23 mouse cellular contexts compared by ENCODE assay signal in genomic region chr4:152549507-152550202, GRCm38 (mm10).
DNase-seq lines count a peak whose midpoint lies in the region; ATAC-seq lines count a peak whose summit lies in the region.
"Had no signal": no experiment of that assay in that cellular context is flagged by ENCODE, and none has a peak within 500 bp of the region (broad histone marks: within the 10 kb centered on the region; RNA-seq: fewer than 3 reads in every experiment).

No protein-coding gene starts in this region.

- intact Hi-C loops in left cerebral cortex, postnatal 25 days (cut with DNase I), result loop anchor here (5.0 kb wide), 2 partner anchors 73 to 933 kb away; partner anchors contain the start of gene Ajap1

- peaks cover 29% of the 10 kb centered on the region for H3K4me1 ChIP-seq in neural tube, embryonic 13.5 days (replicated peaks)
- H3K4me1 ChIP-seq in neural tube, embryonic 15.5 days, result peaks cover 25% of the 10 kb centered on the region
- H3K4me1 ChIP-seq: embryonic facial prominence, embryonic 12.5 days had no signal

- DNase-seq in frontal cortex, adult 2 months (ENCODE audit: extremely low spot score in 1 of 2, low spot score in 1 of 2), result peak; percentile 20 to 44
- DNase-seq in frontal cortex, postnatal 10 days (ENCODE audit: low spot score in 2 of 2), result no peak
- DNase-seq in left cerebral cortex, postnatal 25 days (ENCODE audit: low spot score in 2 of 2), result peak; percentile 27 to 66
- no peak for DNase-seq in left cerebral cortex, adult 11 months (ENCODE audit: low spot score)
- DNase-seq in ovary, postnatal 36 days (ENCODE audit: low spot score), result no peak
- DNase-seq: adrenal gland, adult 2 months; cerebellum, adult 9-10 months; forebrain, postnatal 0 days; gastrocnemius, postnatal 25 days; heart, adult 2 months; heart, postnatal 14 days; kidney, adult 9 months; kidney, postnatal 14 days; lung, postnatal 4 days; thymus, adult 18-20 months; thymus, postnatal 36 days had no signal

- no peak for ATAC-seq in neural tube, embryonic 13.5 days (ENCODE audit: low read depth)
- ATAC-seq in neural tube, embryonic 15.5 days (ENCODE audit: low FRiP score), result no peak
- ATAC-seq: forebrain, postnatal 0 days; intestine, embryonic 16.5 days had no signal

- H3K27ac ChIP-seq in neural tube, embryonic 13.5 days (replicated peaks), result peak overlapping the region; percentile 80
- H3K27ac ChIP-seq in neural tube, embryonic 15.5 days (replicated peaks), result no peak overlapping the region
- H3K27ac ChIP-seq: embryonic facial prominence, embryonic 12.5 days; heart, adult 2 months; heart, embryonic 13.5 days; stomach, embryonic 15.5 days had no signal

- 94% methylated on average over 18 of the region's 18 CpGs for WGBS in neural tube, embryonic 13.5 days
- 89% methylated on average over 18 of the region's 18 CpGs for WGBS in neural tube, embryonic 15.5 days

- no peaks in the 10 kb centered on the region for H3K9me3 ChIP-seq in neural tube, embryonic 13.5 days
- no peaks in the 10 kb centered on the region for H3K9me3 ChIP-seq in neural tube, embryonic 15.5 days (replicated peaks)
- H3K9me3 ChIP-seq: heart, embryonic 13.5 days; hindbrain, embryonic 15.5 days; stomach, embryonic 15.5 days had no signal

- H3K4me2 ChIP-seq in neural tube, embryonic 13.5 days, result no peak overlapping the region
- no peak overlapping the region for H3K4me2 ChIP-seq in neural tube, embryonic 15.5 days
- H3K4me2 ChIP-seq: embryonic facial prominence, embryonic 12.5 days; heart, embryonic 13.5 days; hindbrain, embryonic 15.5 days; stomach, embryonic 15.5 days had no signal

- peaks cover 3% of the 10 kb centered on the region; the same call in 1 of the 2 replicates for H3K36me3 ChIP-seq in neural tube, embryonic 13.5 days
- H3K36me3 ChIP-seq in neural tube, embryonic 15.5 days, result no peaks in the 10 kb centered on the region
- H3K36me3 ChIP-seq: heart, embryonic 13.5 days; hindbrain, embryonic 15.5 days; stomach, embryonic 15.5 days had no signal

- no peak overlapping the region for H3K9ac ChIP-seq in neural tube, embryonic 13.5 days
- H3K9ac ChIP-seq in neural tube, embryonic 15.5 days (replicated peaks), result no peak overlapping the region
- H3K9ac ChIP-seq: embryonic facial prominence, embryonic 12.5 days; forebrain, postnatal 0 days; heart, embryonic 13.5 days; hindbrain, embryonic 15.5 days; stomach, embryonic 15.5 days had no signal

- no peaks in the 10 kb centered on the region for H3K27me3 ChIP-seq in neural tube, embryonic 13.5 days
- H3K27me3 ChIP-seq in neural tube, embryonic 15.5 days (replicated peaks), result no peaks in the 10 kb centered on the region
- H3K27me3 ChIP-seq: embryonic facial prominence, embryonic 12.5 days; hindbrain, embryonic 15.5 days; stomach, embryonic 15.5 days had no signal

- H3K4me3 ChIP-seq in neural tube, embryonic 13.5 days, result no peak overlapping the region
- H3K4me3 ChIP-seq in neural tube, embryonic 15.5 days (replicated peaks), result no peak overlapping the region
- H3K4me3 ChIP-seq: embryonic facial prominence, embryonic 12.5 days; heart, adult 2 months; heart, embryonic 13.5 days; hindbrain, embryonic 15.5 days; stomach, embryonic 15.5 days had no signal

Comparison
In these comparisons a context has a peak if more than half of its experiments do, and no peak if none do; other contexts are left out.
1. DNase-seq: peak in frontal cortex, adult 2 months (2 of 2) and left cerebral cortex, postnatal 25 days (2 of 2); none in frontal cortex, postnatal 10 days (0 of 2), left cerebral cortex, adult 11 months (single experiment) and ovary, postnatal 36 days (single experiment).